Mouse (Mus musculus): ENCODE data around the gene Lyrm1. TPM values are rescaled to one million over a fixed set of nuclear protein-coding genes. Genes with fewer than 3 reads are reported as not detected.

Lyrm1 gene
- polyA plus RNA-seq, 1 experiment from 2014 or later, result 23.7 TPM

DNA sequence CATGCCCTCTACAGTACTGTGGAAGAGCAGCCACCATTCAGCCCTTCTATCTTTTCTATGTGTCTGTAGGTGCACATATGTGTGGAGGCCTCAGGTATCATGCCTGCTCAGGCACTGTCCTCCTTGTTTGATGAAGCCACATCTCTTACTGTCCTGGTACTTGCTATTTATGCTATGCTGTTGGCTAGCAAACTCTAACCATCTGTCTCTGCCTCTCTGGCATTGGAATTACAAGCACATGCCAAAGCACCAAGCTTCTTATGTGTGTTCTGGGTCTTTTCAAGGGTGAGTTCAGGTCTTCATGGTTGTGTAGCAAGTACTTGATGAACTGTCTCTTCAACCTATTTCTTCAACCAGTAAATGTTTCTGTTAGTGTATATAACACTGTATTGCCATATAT is 40.7 kb downstream of the Lyrm1 start:
- ATAC-seq (ENCODE audit: low FRiP score, low TSS enrichment) (no peak), DNase-seq (no peak)
- no peaks in the 10 kb centered on the region for H3K4me1 ChIP-seq (ENCODE audit: control insufficient read depth, insufficient read depth, low read length)
- H3K4me2 ChIP-seq (ENCODE audit: low read length), result no peak overlapping the region
- H3K9ac ChIP-seq (replicated peaks; ENCODE audit: low read length), result no peak overlapping the region
- no peak overlapping the region for H3K27ac ChIP-seq (replicated peaks; ENCODE audit: low read depth, low read length)
- no peaks in the 10 kb centered on the region for H3K36me3 ChIP-seq (ENCODE audit: control insufficient read depth, insufficient read depth, low read length)
- H3K27me3 ChIP-seq (ENCODE audit: control insufficient read depth, insufficient read depth, low read length), result no peaks in the 10 kb centered on the region
- H3K9me3 ChIP-seq (ENCODE audit: control insufficient read depth, low read length), result no peaks in the 10 kb centered on the region
- H3K4me3 ChIP-seq (replicated peaks; ENCODE audit: low read depth, low read length), result no peak overlapping the region

DNA sequence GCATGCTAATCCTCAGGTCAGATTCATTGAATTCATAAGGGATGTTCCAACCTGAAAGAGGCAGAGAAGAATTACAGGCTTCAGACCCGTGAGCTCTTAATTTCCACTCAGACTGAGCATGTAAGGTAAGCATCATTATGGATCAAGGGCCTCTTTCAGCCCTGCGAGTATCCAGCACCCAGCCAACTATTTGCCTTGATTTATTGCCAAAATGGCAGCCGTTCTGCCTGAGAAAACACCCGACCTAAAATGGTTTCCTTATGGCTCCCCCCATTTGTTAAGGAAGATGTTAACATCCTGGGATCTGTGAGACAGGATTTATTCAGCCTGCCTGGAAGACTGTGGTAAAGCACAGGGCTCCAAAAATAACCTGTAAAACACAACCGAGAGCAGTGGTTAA is 41.4 kb downstream of the Lyrm1 start:
- Histone ChIP-seq H3K4me2 (ENCODE audit: low read length) (no peak overlapping the region), H3K36me3 (ENCODE audit: control insufficient read depth, insufficient read depth, low read length) (no peaks in the 10 kb centered on the region), H3K27ac (replicated peaks; ENCODE audit: low read depth, low read length) (no peak overlapping the region), H3K9me3 (ENCODE audit: control insufficient read depth, low read length) (no peaks in the 10 kb centered on the region), H3K4me1 (ENCODE audit: control insufficient read depth, insufficient read depth, low read length) (no peaks in the 10 kb centered on the region), H3K27me3 (ENCODE audit: control insufficient read depth, insufficient read depth, low read length) (no peaks in the 10 kb centered on the region), H3K9ac (replicated peaks; ENCODE audit: low read length) (no peak overlapping the region), H3K4me3 (replicated peaks; ENCODE audit: low read depth, low read length) (no peak overlapping the region)
- ATAC-seq (ENCODE audit: low FRiP score, low TSS enrichment) (no peak), DNase-seq (no peak)
- 81% methylated on average over 5 of the region's 5 CpGs for WGBS

DNA sequence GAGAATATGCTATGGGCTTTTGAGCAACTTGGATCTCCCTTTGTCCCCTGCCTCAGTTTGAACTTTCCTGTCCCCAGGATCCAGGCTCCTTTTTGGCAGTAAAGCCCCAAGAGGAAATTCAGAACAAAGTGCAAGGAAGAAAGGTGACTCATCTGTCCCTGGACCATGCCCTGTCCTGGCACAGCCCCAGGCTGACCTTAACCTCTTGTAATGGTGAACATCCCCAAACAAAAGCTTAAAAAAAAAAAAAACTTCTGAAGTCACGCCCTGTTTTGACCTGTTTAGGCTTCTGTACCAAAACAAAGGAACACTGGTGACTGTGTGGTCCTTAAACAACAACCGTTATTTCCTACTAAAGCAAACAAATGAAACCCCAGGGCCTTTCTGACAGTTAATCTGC is 45.9 kb downstream of the Lyrm1 start:
- Histone ChIP-seq H3K27me3 (ENCODE audit: control insufficient read depth, insufficient read depth, low read length) (no peaks in the 10 kb centered on the region), H3K36me3 (ENCODE audit: control insufficient read depth, insufficient read depth, low read length) (no peaks in the 10 kb centered on the region), H3K27ac (replicated peaks; ENCODE audit: low read depth, low read length) (no peak overlapping the region), H3K4me2 (ENCODE audit: low read length) (no peak overlapping the region), H3K9ac (replicated peaks; ENCODE audit: low read length) (no peak overlapping the region), H3K4me1 (ENCODE audit: control insufficient read depth, insufficient read depth, low read length) (no peaks in the 10 kb centered on the region), H3K9me3 (ENCODE audit: control insufficient read depth, low read length) (no peaks in the 10 kb centered on the region), H3K4me3 (replicated peaks; ENCODE audit: low read depth, low read length) (no peak overlapping the region)
- no peak for DNase-seq
- 65% methylated on average over 2 of the region's 2 CpGs for WGBS
- no peak for ATAC-seq (ENCODE audit: low FRiP score, low TSS enrichment)

DNA sequence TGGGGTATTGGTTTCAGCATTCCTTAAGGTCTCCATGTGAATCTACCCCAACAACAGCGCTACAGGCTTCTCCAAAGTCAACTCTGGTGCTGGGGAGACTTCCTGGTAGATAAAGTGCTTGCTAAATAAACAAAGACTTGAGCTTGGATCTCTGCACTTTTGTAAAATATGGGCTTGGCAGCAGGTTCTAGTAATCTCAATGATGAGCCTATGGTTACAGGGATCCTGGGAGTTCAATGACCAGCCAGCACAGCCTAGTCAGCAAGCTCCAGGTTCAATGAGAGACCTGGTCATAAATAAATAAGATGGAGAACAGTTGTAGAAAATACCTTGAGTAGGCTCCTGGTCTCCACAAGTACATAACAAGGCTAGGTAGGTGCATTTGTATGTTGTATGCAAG is 58.4 kb downstream of the Lyrm1 start:
- 89% methylated on average over 1 of the region's 1 CpGs for WGBS
- ATAC-seq (ENCODE audit: low FRiP score, low TSS enrichment), result no peak
- Histone ChIP-seq H3K27ac (replicated peaks; ENCODE audit: low read depth, low read length) (no peak overlapping the region), H3K4me1 (ENCODE audit: control insufficient read depth, insufficient read depth, low read length) (no peaks in the 10 kb centered on the region), H3K9ac (replicated peaks; ENCODE audit: low read length) (no peak overlapping the region), H3K4me3 (replicated peaks; ENCODE audit: low read depth, low read length) (no peak overlapping the region), H3K27me3 (ENCODE audit: control insufficient read depth, insufficient read depth, low read length) (no peaks in the 10 kb centered on the region), H3K9me3 (ENCODE audit: control insufficient read depth, low read length) (no peaks in the 10 kb centered on the region), H3K4me2 (ENCODE audit: low read length) (no peak overlapping the region), H3K36me3 (ENCODE audit: control insufficient read depth, insufficient read depth, low read length) (no peaks in the 10 kb centered on the region)
- DNase-seq, result no peak

DNA sequence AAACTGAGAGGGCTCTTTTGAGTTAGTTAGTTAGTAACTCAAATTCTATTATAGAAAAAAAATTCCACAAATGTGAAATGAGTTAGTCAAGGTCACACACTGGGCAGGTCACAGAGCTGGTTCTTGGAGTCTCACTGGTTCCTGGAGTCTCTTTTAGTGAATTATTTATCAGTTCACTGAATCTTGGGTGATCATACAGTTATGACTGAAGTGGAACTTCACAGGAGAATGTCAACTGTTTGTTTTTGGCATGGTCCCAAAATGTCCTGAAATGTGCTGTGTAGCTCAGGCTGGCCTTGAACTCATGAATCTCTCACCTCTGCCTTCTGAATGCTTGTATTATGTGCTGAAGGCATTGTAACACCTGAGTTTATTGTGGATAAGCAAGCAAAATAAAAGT is 61.8 kb downstream of the Lyrm1 start:
- Histone ChIP-seq H3K9ac (replicated peaks; ENCODE audit: low read length) (no peak overlapping the region), H3K4me2 (ENCODE audit: low read length) (no peak overlapping the region), H3K27ac (replicated peaks; ENCODE audit: low read depth, low read length) (no peak overlapping the region), H3K4me3 (replicated peaks; ENCODE audit: low read depth, low read length) (no peak overlapping the region), H3K27me3 (ENCODE audit: control insufficient read depth, insufficient read depth, low read length) (no peaks in the 10 kb centered on the region), H3K9me3 (ENCODE audit: control insufficient read depth, low read length) (no peaks in the 10 kb centered on the region), H3K4me1 (ENCODE audit: control insufficient read depth, insufficient read depth, low read length) (no peaks in the 10 kb centered on the region), H3K36me3 (ENCODE audit: control insufficient read depth, insufficient read depth, low read length) (no peaks in the 10 kb centered on the region)
- ATAC-seq (ENCODE audit: low FRiP score, low TSS enrichment) (no peak), DNase-seq (no peak)

DNA sequence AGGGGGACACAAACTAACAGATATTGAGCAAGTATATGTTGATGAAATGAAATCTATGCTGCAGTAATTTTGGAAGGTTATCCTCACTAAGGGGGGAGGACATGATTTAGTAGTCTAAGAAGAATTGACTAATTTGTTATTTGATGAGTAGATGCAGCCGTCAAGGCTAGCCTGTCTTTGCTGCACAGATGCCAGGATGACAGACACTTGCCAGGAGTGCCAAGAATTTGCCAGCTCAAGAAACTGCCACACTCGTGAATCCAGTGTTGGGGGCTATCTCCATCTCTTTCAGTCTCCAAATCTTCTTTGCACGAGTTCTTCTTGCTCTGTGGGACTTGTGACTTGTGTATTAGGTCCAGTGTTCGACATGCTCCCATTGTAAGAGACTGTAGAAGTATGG is 63.4 kb downstream of the Lyrm1 start:
- Histone ChIP-seq H3K9ac (replicated peaks; ENCODE audit: low read length) (no peak overlapping the region), H3K4me3 (replicated peaks; ENCODE audit: low read depth, low read length) (no peak overlapping the region), H3K36me3 (ENCODE audit: control insufficient read depth, insufficient read depth, low read length) (no peaks in the 10 kb centered on the region), H3K9me3 (ENCODE audit: control insufficient read depth, low read length) (no peaks in the 10 kb centered on the region), H3K4me2 (ENCODE audit: low read length) (no peak overlapping the region), H3K27ac (replicated peaks; ENCODE audit: low read depth, low read length) (no peak overlapping the region), H3K27me3 (ENCODE audit: control insufficient read depth, insufficient read depth, low read length) (no peaks in the 10 kb centered on the region), H3K4me1 (ENCODE audit: control insufficient read depth, insufficient read depth, low read length) (no peaks in the 10 kb centered on the region)
- WGBS, result 66% methylated on average over 4 of the region's 4 CpGs
- no peak for DNase-seq
- ATAC-seq (ENCODE audit: low FRiP score, low TSS enrichment), result no peak

DNA sequence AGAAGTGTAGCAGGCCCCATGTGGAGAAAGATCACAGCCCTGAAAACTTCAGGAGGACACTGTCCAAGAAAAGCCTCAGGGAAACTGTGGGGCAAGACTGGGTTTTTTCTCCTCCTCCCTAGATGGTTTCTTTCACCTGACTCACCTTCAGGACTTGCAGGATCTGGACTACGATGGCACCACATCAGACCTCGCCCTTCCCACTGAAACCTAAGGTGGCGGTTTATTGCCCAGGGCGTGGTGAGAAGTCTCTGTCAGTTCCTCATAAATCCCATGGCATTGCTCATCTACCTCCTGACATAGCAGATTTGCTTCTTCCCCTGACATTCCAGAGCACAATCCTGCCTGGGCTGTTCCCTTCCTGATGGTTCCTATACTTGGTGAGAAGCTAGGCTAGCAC is 63.8 kb downstream of the Lyrm1 start:
- no peaks in the 10 kb centered on the region for H3K9me3 ChIP-seq (ENCODE audit: control insufficient read depth, low read length)
- no peak overlapping the region for H3K4me3 ChIP-seq (replicated peaks; ENCODE audit: low read depth, low read length)
- H3K4me1 ChIP-seq (ENCODE audit: control insufficient read depth, insufficient read depth, low read length), result no peaks in the 10 kb centered on the region
- H3K27me3 ChIP-seq (ENCODE audit: control insufficient read depth, insufficient read depth, low read length), result no peaks in the 10 kb centered on the region
- H3K36me3 ChIP-seq (ENCODE audit: control insufficient read depth, insufficient read depth, low read length), result no peaks in the 10 kb centered on the region
- ATAC-seq (ENCODE audit: low FRiP score, low TSS enrichment), result no peak
- no peak overlapping the region for H3K4me2 ChIP-seq (ENCODE audit: low read length)
- H3K27ac ChIP-seq (replicated peaks; ENCODE audit: low read depth, low read length), result no peak overlapping the region
- H3K9ac ChIP-seq (replicated peaks; ENCODE audit: low read length), result no peak overlapping the region
- 97% methylated on average over 4 of the region's 4 CpGs for WGBS
- no peak for DNase-seq

DNA sequence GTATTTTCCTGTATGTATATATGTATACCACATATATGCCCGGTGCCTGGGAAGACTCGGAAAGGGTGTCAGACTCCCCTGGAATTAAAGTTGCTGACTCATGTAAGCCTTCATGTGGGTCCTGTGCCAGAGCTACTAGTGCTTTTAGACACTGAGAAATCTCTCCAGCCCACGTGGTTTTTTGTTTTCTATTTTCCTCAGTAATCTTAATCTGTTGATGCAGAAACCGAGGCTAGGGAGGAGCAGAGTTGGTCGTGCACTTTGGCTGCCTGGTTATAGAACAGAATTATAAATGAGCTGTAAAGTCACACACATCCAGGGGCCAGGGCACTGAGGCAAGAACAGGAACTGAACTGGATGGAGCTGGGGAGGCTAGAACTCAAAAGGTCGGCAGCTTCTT is 64.3 kb downstream of the Lyrm1 start:
- ATAC-seq (ENCODE audit: low FRiP score, low TSS enrichment) (no peak), DNase-seq (no peak)
- Histone ChIP-seq H3K4me1 (ENCODE audit: control insufficient read depth, insufficient read depth, low read length) (no peaks in the 10 kb centered on the region), H3K27me3 (ENCODE audit: control insufficient read depth, insufficient read depth, low read length) (no peaks in the 10 kb centered on the region), H3K9me3 (ENCODE audit: control insufficient read depth, low read length) (no peaks in the 10 kb centered on the region), H3K36me3 (ENCODE audit: control insufficient read depth, insufficient read depth, low read length) (no peaks in the 10 kb centered on the region), H3K27ac (replicated peaks; ENCODE audit: low read depth, low read length) (no peak overlapping the region), H3K4me3 (replicated peaks; ENCODE audit: low read depth, low read length) (no peak overlapping the region), H3K4me2 (ENCODE audit: low read length) (no peak overlapping the region), H3K9ac (replicated peaks; ENCODE audit: low read length) (no peak overlapping the region)
- 77% methylated on average over 6 of the region's 6 CpGs for WGBS

DNA sequence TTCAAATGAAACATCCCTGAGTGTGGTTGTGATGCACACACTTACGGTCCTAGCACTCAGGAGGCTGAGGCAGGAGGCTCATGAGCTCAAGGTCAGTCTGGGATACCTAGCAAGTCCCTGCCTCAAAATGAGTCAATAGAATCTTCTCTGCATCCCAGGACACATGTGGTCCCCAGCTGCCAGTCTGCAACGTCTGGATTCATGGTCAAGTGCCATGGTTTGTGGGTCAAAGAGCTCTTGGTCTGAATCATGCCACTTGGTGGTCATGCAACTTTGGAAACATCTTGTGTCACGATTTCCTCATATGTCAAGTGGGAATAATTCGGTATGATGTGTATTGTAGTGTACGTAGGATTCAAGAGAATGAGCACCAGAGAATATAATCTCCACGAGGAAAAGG is 64.9 kb downstream of the Lyrm1 start:
- H3K4me2 ChIP-seq (ENCODE audit: low read length), result no peak overlapping the region
- no peak overlapping the region for H3K9ac ChIP-seq (replicated peaks; ENCODE audit: low read length)
- H3K27ac ChIP-seq (replicated peaks; ENCODE audit: low read depth, low read length), result no peak overlapping the region
- no peak for ATAC-seq (ENCODE audit: low FRiP score, low TSS enrichment)
- WGBS, result 90% methylated on average over 6 of the region's 6 CpGs
- no peak for DNase-seq
- H3K4me1 ChIP-seq (ENCODE audit: control insufficient read depth, insufficient read depth, low read length), result no peaks in the 10 kb centered on the region
- no peaks in the 10 kb centered on the region for H3K36me3 ChIP-seq (ENCODE audit: control insufficient read depth, insufficient read depth, low read length)
- H3K4me3 ChIP-seq (replicated peaks; ENCODE audit: low read depth, low read length), result no peak overlapping the region
- no peaks in the 10 kb centered on the region for H3K27me3 ChIP-seq (ENCODE audit: control insufficient read depth, insufficient read depth, low read length)
- H3K9me3 ChIP-seq (ENCODE audit: control insufficient read depth, low read length), result no peaks in the 10 kb centered on the region
